Mouse (Mus musculus): ENCODE data around the gene Vmn1r159.
"Not testable (repeated sequence)": the region's sequence is repeated elsewhere in the genome, so short reads cannot be mapped to it uniquely, and the experiment has no call there.

Gene Vmn1r159

DNA sequence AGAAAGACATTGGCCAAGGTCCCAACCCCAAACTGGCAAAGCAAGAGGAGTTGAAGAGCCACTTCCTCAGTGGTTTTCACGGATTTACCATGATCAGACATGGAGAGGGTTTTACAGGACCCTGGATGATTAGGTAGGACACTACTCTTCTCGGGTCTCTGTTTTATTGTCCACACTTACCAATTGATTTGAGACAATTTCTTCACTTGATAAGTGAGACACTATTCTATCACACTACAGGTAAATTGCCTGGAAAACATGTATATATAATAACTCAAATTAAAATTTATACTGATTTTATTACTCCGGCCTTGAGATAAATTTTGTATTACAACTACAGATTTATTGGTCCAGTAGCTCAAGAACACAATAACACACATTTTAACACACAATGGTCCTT is at the start of gene Vmn1r159:
Gene Vmn1r159, minus strand, starts transcription at position 101 of the 400 bp plus-strand sequence.
- DNase-seq (ENCODE audit: low spot score) = not testable (repeated sequence)

DNA sequence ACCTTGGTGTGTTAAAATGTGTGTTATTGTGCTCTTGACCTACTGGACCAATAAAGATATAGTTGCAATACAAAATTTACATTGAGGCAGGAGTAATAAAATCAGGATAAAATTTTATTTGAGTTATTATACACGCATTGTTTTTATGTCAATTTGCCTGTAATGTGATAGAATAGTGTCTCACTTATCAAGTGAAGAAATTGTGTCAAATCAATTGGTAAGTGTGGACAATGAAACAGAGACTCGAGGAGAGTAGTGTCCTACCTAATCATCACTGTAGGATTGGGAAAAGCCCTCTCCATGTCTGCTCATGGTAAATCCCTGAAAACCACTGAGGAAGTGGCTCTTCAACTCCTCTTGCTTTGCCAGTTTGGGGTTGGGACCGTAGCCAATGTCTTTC is 27.5 kb upstream of the Vmn1r159 start, which contains the start of gene Vmn1r160:
Gene Vmn1r160, plus strand, starts transcription at position 301 of the 400 bp plus-strand sequence.
- DNase-seq (ENCODE audit: low spot score) = not testable (repeated sequence)

Measured in ovary, postnatal 10 days (tissue).